Comparison of ENCODE assay signal across 20 mouse cellular contexts in genomic region chr3:146317366-146317765, GRCm38 (mm10).
"Had no signal": no experiment of that assay in that cellular context is flagged by ENCODE, and none has a peak within 500 bp of the region (broad histone marks: within the 10 kb centered on the region; RNA-seq: fewer than 3 reads in every experiment).

No protein-coding gene starts in this region.

- H3K27ac ChIP-seq: gastrocnemius, adult 2 months; hindbrain, embryonic 10.5 days; hindbrain, embryonic 12.5 days; hindbrain, embryonic 14.5 days; intestine, embryonic 15.5 days; layer of hippocampus, adult 2 months; left cerebral cortex, adult 2 months; limb, embryonic 10.5 days; limb, embryonic 12.5 days; liver, embryonic 13.5 days had no signal

- H3K36me3 ChIP-seq: heart, embryonic 12.5 days; hindbrain, embryonic 10.5 days; hindbrain, embryonic 12.5 days; intestine, embryonic 15.5 days; limb, embryonic 10.5 days; limb, embryonic 12.5 days; liver, embryonic 13.5 days had no signal

- DNase-seq: gastrocnemius, adult 2 months; gastrocnemius, postnatal 10 days; gastrocnemius, postnatal 25 days; heart, postnatal 10 days; heart, postnatal 4 days; kidney, adult 18-20 months; kidney, adult 8-10 months; kidney, postnatal 10 days; kidney, postnatal 4 days; liver; liver, embryonic 13.5 days had no signal

- H3K9ac ChIP-seq: heart, embryonic 12.5 days; hindbrain, embryonic 12.5 days; hindbrain, embryonic 14.5 days; intestine, embryonic 15.5 days; limb, embryonic 12.5 days; liver, embryonic 13.5 days had no signal

- H3K4me1 ChIP-seq: intestine, embryonic 15.5 days; liver, embryonic 13.5 days had no signal

- H3K27me3 ChIP-seq: heart, embryonic 12.5 days; intestine, embryonic 15.5 days had no signal

- H3K4me3 ChIP-seq: gastrocnemius, adult 2 months; heart, embryonic 12.5 days; hindbrain, embryonic 10.5 days; hindbrain, embryonic 12.5 days; intestine, embryonic 15.5 days; layer of hippocampus, adult 2 months; left cerebral cortex, adult 2 months; limb, embryonic 10.5 days; limb, embryonic 12.5 days; liver, embryonic 13.5 days had no signal
